ENCODE assay signal across 15 mouse cellular contexts in the genomic region with DNA sequence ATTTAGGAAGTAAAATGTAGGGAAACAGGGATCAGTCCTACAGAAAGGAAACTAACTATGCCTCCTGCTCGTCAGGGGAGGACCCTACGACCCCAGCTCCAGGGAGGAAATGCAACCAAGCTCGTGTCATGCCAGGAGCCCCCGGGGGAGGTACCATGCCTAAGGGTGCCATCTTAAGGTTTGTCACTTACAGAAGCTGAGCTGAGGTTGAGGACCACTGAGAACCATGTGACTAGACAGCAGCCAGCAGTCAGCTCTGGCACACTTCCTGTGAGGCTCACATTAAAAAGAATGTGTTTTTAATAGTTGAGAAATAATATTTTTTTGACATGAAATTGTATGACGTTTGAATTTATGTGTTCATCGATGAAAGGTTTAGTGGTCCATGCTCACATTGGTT.
"Had no signal": no experiment of that assay in that cellular context is flagged by ENCODE, and none has a peak within 500 bp of the region (broad histone marks: within the 10 kb centered on the region; RNA-seq: fewer than 3 reads in every experiment).

No protein-coding gene starts in this region.

- H3K9ac ChIP-seq: limb, embryonic 15.5 days; liver, embryonic 12.5 days; lung, embryonic 15.5 days; midbrain, embryonic 15.5 days; stomach, embryonic 15.5 days had no signal

- H3K27me3 ChIP-seq: limb, embryonic 15.5 days; liver, embryonic 12.5 days; lung, embryonic 15.5 days; megakaryocyte, embryonic 14.5 days; midbrain, embryonic 15.5 days; stomach, embryonic 15.5 days had no signal

- H3K27ac ChIP-seq: layer of hippocampus, adult 2 months; limb, embryonic 15.5 days; liver, embryonic 12.5 days; lung, embryonic 15.5 days; macrophage; midbrain, embryonic 15.5 days; stomach, embryonic 15.5 days had no signal

- H3K9me3 ChIP-seq: limb, embryonic 15.5 days; liver, embryonic 12.5 days; lung, embryonic 15.5 days; megakaryocyte, embryonic 14.5 days; midbrain, embryonic 15.5 days; stomach, embryonic 15.5 days had no signal

- DNase-seq: kidney, postnatal 10 days; kidney, postnatal 4 days; lung, postnatal 14 days; right cerebral cortex, adult 18-20 months; right cerebral cortex, postnatal 25 days; thymus, postnatal 4 days had no signal

- H3K36me3 ChIP-seq: limb, embryonic 15.5 days; liver, embryonic 12.5 days; lung, embryonic 15.5 days; midbrain, embryonic 15.5 days; stomach, embryonic 15.5 days had no signal

- H3K4me2 ChIP-seq: limb, embryonic 15.5 days; liver, embryonic 12.5 days; lung, embryonic 15.5 days; midbrain, embryonic 11.5 days; midbrain, embryonic 15.5 days; stomach, embryonic 15.5 days had no signal

- ATAC-seq: liver, embryonic 12.5 days; midbrain, embryonic 15.5 days had no signal

- H3K4me1 ChIP-seq: liver, embryonic 12.5 days; midbrain, embryonic 15.5 days had no signal

- H3K4me3 ChIP-seq: layer of hippocampus, adult 2 months; limb, embryonic 15.5 days; liver, embryonic 12.5 days; lung, embryonic 15.5 days; megakaryocyte, embryonic 14.5 days; midbrain, embryonic 15.5 days; stomach, embryonic 15.5 days had no signal
